In genomic region chr5:46232780-46233179, GRCm38 (mm10) we compare ENCODE assay signal across 16 mouse cellular contexts.
A peak's percentile ranks its signal among the peaks of the same experiment; 100 is the strongest.
DNase-seq lines count a peak whose midpoint lies in the region; ATAC-seq and TF ChIP-seq lines count a peak whose summit lies in the region.
"Had no signal": no experiment of that assay in that cellular context is flagged by ENCODE, and none has a peak within 500 bp of the region (broad histone marks: within the 10 kb centered on the region; RNA-seq: fewer than 3 reads in every experiment).

No protein-coding gene starts in this region.

- no peak overlapping the region for H3K27ac ChIP-seq in midbrain, embryonic 13.5 days
- H3K27ac ChIP-seq in midbrain, embryonic 10.5 days (replicated peaks): no peak overlapping the region
- no peak overlapping the region for H3K27ac ChIP-seq in forebrain, embryonic 14.5 days (ENCODE audit: low read depth, low read length)
- H3K27ac ChIP-seq: embryonic facial prominence, embryonic 10.5 days; heart, adult 2 months; hindbrain, embryonic 10.5 days; hindbrain, embryonic 14.5 days; intestine, embryonic 15.5 days had no signal

- no peak for TF ChIP-seq POLR2A in brain, embryonic 14.5 days (IDR thresholded peaks at IDR 0.05; ENCODE audit: borderline replicate concordance, extremely low read depth, insufficient read depth, insufficient read length, poor library complexity, severe bottlenecking)

- H3K27me3 ChIP-seq in midbrain, embryonic 13.5 days: no peaks in the 10 kb centered on the region
- no peaks in the 10 kb centered on the region for H3K27me3 ChIP-seq in midbrain, embryonic 10.5 days (ENCODE audit: low read depth, poor library complexity, severe bottlenecking)
- no peaks in the 10 kb centered on the region for H3K27me3 ChIP-seq in forebrain, embryonic 14.5 days (replicated peaks; ENCODE audit: control insufficient read depth, insufficient read depth, low read length)
- H3K27me3 ChIP-seq: intestine, embryonic 15.5 days had no signal

- H3K36me3 ChIP-seq in midbrain, embryonic 13.5 days: no peaks in the 10 kb centered on the region
- H3K36me3 ChIP-seq in midbrain, embryonic 10.5 days: no peaks in the 10 kb centered on the region
- no peaks in the 10 kb centered on the region for H3K36me3 ChIP-seq in forebrain, embryonic 14.5 days (ENCODE audit: control insufficient read depth, insufficient read depth, low read length)
- H3K36me3 ChIP-seq: embryonic facial prominence, embryonic 10.5 days; hindbrain, embryonic 10.5 days; intestine, embryonic 15.5 days had no signal

- no peak for TF ChIP-seq CTCF in brain, embryonic 14.5 days (IDR thresholded peaks at IDR 0.05; ENCODE audit: borderline replicate concordance, extremely low read depth, insufficient read depth, insufficient read length)

- DNase-seq in midbrain, embryonic 10.5 days (ENCODE audit: low spot score): no peak
- DNase-seq in brain, embryonic 14.5 days (ENCODE audit: low read depth): peak; percentile 90
- DNase-seq in forebrain, embryonic 14.5 days (ENCODE audit: low spot score): peak; percentile 80
- DNase-seq in right cerebral cortex, postnatal 4 days: no peak
- DNase-seq in MN1 (ENCODE audit: low spot score): no peak
- DNase-seq: adrenal gland, postnatal 10 days; cerebellum, adult 11-12 months; cerebellum, adult 9-10 months; gastrocnemius, postnatal 14 days; heart, adult 2 months had no signal

- H3K4me1 ChIP-seq in midbrain, embryonic 13.5 days (replicated peaks): no peaks in the 10 kb centered on the region; the same call in 1 of the 2 replicates
- H3K4me1 ChIP-seq in midbrain, embryonic 10.5 days: peaks cover 5% of the 10 kb centered on the region
- peaks cover 5% of the 10 kb centered on the region; the same call in 1 of the 2 replicates for H3K4me1 ChIP-seq in forebrain, embryonic 14.5 days (ENCODE audit: control insufficient read depth, insufficient read depth, low read length)
- H3K4me1 ChIP-seq: embryonic facial prominence, embryonic 10.5 days; intestine, embryonic 15.5 days had no signal

- peak; percentile 30; the same call in 1 of the 2 replicates for ATAC-seq in midbrain, embryonic 13.5 days
- ATAC-seq in forebrain, embryonic 14.5 days: peak; percentile 79
- ATAC-seq: intestine, embryonic 15.5 days had no signal

- H3K4me2 ChIP-seq in midbrain, embryonic 13.5 days (replicated peaks): no peak overlapping the region
- H3K4me2 ChIP-seq in forebrain, embryonic 14.5 days (ENCODE audit: low read length): no peak overlapping the region
- H3K4me2 ChIP-seq: heart, embryonic 11.5 days; hindbrain, embryonic 14.5 days; intestine, embryonic 15.5 days had no signal

- no peak overlapping the region for H3K4me3 ChIP-seq in midbrain, embryonic 13.5 days (replicated peaks)
- no peak overlapping the region for H3K4me3 ChIP-seq in midbrain, embryonic 10.5 days
- H3K4me3 ChIP-seq in forebrain, embryonic 14.5 days (ENCODE audit: low read depth, low read length): no peak overlapping the region
- H3K4me3 ChIP-seq: embryonic facial prominence, embryonic 10.5 days; heart, adult 2 months; hindbrain, embryonic 10.5 days; intestine, embryonic 15.5 days had no signal

- H3K9me3 ChIP-seq in midbrain, embryonic 13.5 days: no peaks in the 10 kb centered on the region
- H3K9me3 ChIP-seq in midbrain, embryonic 10.5 days (replicated peaks): no peaks in the 10 kb centered on the region
- no peaks in the 10 kb centered on the region for H3K9me3 ChIP-seq in forebrain, embryonic 14.5 days (replicated peaks; ENCODE audit: control insufficient read depth, low read length)
- H3K9me3 ChIP-seq: embryonic facial prominence, embryonic 10.5 days; hindbrain, embryonic 10.5 days; intestine, embryonic 15.5 days had no signal

- H3K9ac ChIP-seq in midbrain, embryonic 13.5 days (replicated peaks): no peak overlapping the region
- H3K9ac ChIP-seq in forebrain, embryonic 14.5 days (ENCODE audit: low read length): no peak overlapping the region
- H3K9ac ChIP-seq: hindbrain, embryonic 14.5 days; intestine, embryonic 15.5 days had no signal

Comparison
In these comparisons a context has a peak if more than half of its experiments do, and no peak if none do; other contexts are left out.
1. DNase-seq: peak in brain, embryonic 14.5 days (single experiment) and forebrain, embryonic 14.5 days (single experiment); none in midbrain, embryonic 10.5 days (single experiment), right cerebral cortex, postnatal 4 days (single experiment) and MN1 (single experiment).